In the genomic region with DNA sequence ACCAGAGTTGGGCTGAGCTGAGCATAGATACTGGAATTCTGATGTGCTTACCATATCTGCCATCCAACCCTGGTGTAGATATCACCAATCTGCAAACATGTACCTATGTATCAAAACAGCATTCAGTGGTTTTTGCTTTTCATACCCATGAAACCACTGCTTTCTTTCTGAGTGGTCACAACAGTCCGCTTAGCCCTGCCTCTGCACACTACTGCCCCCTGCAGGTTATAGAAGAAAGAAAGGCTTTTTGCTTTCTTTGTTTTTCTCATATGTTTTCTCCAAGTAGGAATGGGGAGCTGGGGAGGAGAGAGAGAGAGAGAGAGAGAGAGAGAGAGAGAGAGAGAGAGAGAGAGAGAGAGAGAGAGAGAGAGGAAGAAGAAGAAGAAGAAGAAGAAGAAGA, we compare ENCODE assay signal across 8 mouse cellular contexts.
DNase-seq lines count a peak whose midpoint lies in the region; ATAC-seq and TF ChIP-seq lines count a peak whose summit lies in the region.

No protein-coding gene starts in this region.

- no peaks in the 10 kb centered on the region for H3K4me1 ChIP-seq in liver, adult 2 months (ENCODE audit: control insufficient read depth, insufficient read depth, low read length)
- H3K4me1 ChIP-seq in liver, embryonic 11.5 days (replicated peaks; ENCODE audit: control insufficient read depth, insufficient read depth, low read length) = no peaks in the 10 kb centered on the region

- no peak overlapping the region for H3K9ac ChIP-seq in liver, adult 2 months (ENCODE audit: low read depth, low read length)
- no peak overlapping the region for H3K9ac ChIP-seq in liver, embryonic 11.5 days (ENCODE audit: low read depth, low read length)

- DNase-seq in cerebellum, postnatal 10 days = peak; percentile 60 to 82
- DNase-seq in cerebellum, adult 9-11 months = no peak
- no peak for DNase-seq in liver, adult 2 months (ENCODE audit: extremely low read depth, low read depth, low spot score)
- no peak for DNase-seq in liver, embryonic 11.5 days (ENCODE audit: low spot score)
- no peak for DNase-seq in Patski (ENCODE audit: low read depth, low spot score)
- peak; percentile 18 to 30 for DNase-seq in left cerebral cortex, postnatal 14 days (ENCODE audit: low spot score in 2 of 2)
- DNase-seq in ovary, adult 18-20 months (ENCODE audit: low spot score) = no peak
- DNase-seq in right cerebral cortex, postnatal 10 days (ENCODE audit: low spot score in 2 of 2) = no peak

- H3K79me2 ChIP-seq in liver, adult 2 months (ENCODE audit: control insufficient read depth, insufficient read depth, low read length) = no peaks in the 10 kb centered on the region

- no peaks in the 10 kb centered on the region for H3K27me3 ChIP-seq in liver, adult 2 months (ENCODE audit: control insufficient read depth, insufficient read depth, low read length)
- H3K27me3 ChIP-seq in liver, embryonic 11.5 days (replicated peaks; ENCODE audit: control insufficient read depth, insufficient read depth, low read length) = no peaks in the 10 kb centered on the region
- H3K27me3 ChIP-seq in Patski = no peaks in the 10 kb centered on the region

- H3K9me3 ChIP-seq in liver, embryonic 11.5 days (ENCODE audit: control insufficient read depth, low read length) = no peaks in the 10 kb centered on the region

- no peak overlapping the region for H3K4me3 ChIP-seq in liver, adult 2 months (ENCODE audit: insufficient read depth, low read depth, low read length)
- no peak overlapping the region for H3K4me3 ChIP-seq in liver, embryonic 11.5 days (ENCODE audit: low read depth, low read length)

- no peak overlapping the region for H3K27ac ChIP-seq in liver, adult 2 months (replicated peaks; ENCODE audit: insufficient read depth, low read depth, low read length)
- no peak overlapping the region for H3K27ac ChIP-seq in liver, embryonic 11.5 days (ENCODE audit: low read depth, low read length)

- CTCF ChIA-PET in Patski (lab: Charles Lee) = interaction anchor here (0.6 to 1.3 kb wide), 10 partner anchors 11 to 783 kb away, joined by 3 to 5 read pairs (median 4); no protein-coding TSS in a partner anchor

- H3K4me2 ChIP-seq in liver, embryonic 11.5 days = no peak overlapping the region

- 4% methylated on average over 1 of the region's 1 CpGs for WGBS in liver, adult 2 months
- 6% methylated on average over 1 of the region's 1 CpGs for WGBS in liver, embryonic 11.5 days

- no peaks in the 10 kb centered on the region for H3K36me3 ChIP-seq in liver, adult 2 months (ENCODE audit: control insufficient read depth, insufficient read depth, low read length)
- H3K36me3 ChIP-seq in liver, embryonic 11.5 days (ENCODE audit: control insufficient read depth, insufficient read depth, low read length) = no peaks in the 10 kb centered on the region

- TF ChIP-seq CTCF in liver, adult 2 months (IDR thresholded peaks at IDR 0.05; ENCODE audit: low read depth, low read length) = peak; percentile 47; the same call in 1 of the 2 replicates
- TF ChIP-seq CTCF in Patski (IDR thresholded peaks at IDR 0.05) = peak; percentile 59

- no peak for ATAC-seq in liver, embryonic 11.5 days (replicated peaks; ENCODE audit: low FRiP score)
- ATAC-seq in Patski = no peak

- POLR2A ChIA-PET in Patski (lab: Charles Lee) = interaction anchor here (0.6 kb wide), 1 partner anchor 804 kb away, joined by 3 read pairs; no protein-coding TSS in a partner anchor

- in situ Hi-C loops in Patski (cut with MboI; ENCODE audit: low pct_unique_long_range_greater_than_20kb) = loop anchor here (10.0 kb wide), 1 partner anchor 330 kb away; no protein-coding TSS in a partner anchor

- intact Hi-C loops in left cerebral cortex, postnatal 14 days (cut with DNase I) = no loop called here

- no peak for TF ChIP-seq POLR2A in liver, adult 2 months (IDR thresholded peaks at IDR 0.05; ENCODE audit: extremely low read depth, insufficient read depth, low read length)

Comparison
In these comparisons a context has a peak if more than half of its experiments do, and no peak if none do; other contexts are left out.
1. DNase-seq: peak in cerebellum, postnatal 10 days (2 of 2) and left cerebral cortex, postnatal 14 days (2 of 2); none in cerebellum, adult 9-11 months (single experiment), liver, adult 2 months (single experiment), liver, embryonic 11.5 days (single experiment), Patski (single experiment), ovary, adult 18-20 months (single experiment) and right cerebral cortex, postnatal 10 days (0 of 2).